Mouse (Mus musculus): ENCODE measurements around the gene Col10a1.
"Not testable (repeated sequence)": the region's sequence is repeated elsewhere in the genome, so short reads cannot be mapped to it uniquely, and the experiment has no call there.

Col10a1 gene

DNA sequence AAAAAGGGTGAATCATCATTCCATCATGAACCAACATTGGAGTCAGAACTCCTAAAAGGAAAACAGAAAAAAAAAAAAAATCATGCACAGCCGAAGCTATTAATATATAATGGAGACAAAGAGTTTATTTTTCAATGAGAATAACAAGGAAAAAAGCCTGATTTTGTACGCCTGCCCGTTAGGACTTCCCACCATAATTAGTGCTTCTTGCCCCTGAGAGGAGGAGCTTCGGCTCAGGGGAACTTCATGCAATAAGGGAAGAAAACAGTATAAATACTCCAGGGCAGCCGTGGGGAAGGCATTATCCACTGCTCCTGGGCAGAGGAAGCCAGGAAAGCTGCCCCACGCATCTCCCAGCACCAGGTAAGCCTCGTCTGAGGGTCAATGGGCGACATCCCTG lies at the start of gene Col10a1:
TSS of gene Col10a1 (plus strand) at position 301 of the 400 bp plus-strand sequence.
- no peak for DNase-seq (ENCODE audit: low spot score in 2 of 2)

- no peak for DNase-seq (ENCODE audit: low spot score in 2 of 2)
Observed at GRCm38 (mm10) chr10:34341014-34341413, 48.8 kb upstream of the Col10a1 start.

DNA sequence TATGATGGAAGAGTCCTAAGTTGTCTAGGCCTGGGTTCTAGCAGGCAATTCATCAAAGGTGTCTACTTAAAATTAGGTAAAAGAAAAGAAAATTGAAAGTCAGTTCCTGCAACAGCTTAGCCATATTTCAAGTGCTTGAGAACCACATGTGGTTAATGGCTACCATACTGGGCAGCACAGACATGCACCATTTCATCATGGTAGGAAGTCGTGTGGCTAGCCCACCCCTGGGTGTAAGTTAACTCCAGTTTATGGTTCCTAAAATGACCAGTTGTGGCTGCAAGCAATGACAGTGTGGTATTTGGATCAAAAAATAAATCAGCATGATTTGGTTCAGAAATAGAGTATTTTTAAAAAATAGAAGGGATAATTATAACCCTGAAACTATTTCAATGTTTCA lies 47.9 kb upstream of the Col10a1 start:
- DNase-seq (ENCODE audit: low spot score in 2 of 2) = no peak

DNA sequence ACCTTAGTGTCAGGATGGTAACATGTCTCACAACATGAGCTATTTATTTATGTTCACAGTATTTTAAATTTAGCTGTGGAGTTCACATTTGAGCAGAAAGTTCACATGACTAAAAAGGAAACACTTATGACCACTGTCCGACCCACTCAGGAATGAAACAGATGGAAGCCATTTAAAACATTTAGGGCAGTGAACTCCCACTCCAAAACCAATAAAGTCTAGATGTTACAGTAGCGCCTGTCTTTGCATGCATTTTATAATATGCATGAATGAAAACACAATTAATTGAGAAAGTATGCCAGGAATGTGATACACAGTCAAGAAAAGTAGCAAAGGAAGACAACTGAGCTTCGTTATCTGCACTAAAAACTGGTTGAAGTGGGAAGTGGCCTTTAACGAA lies 37.6 kb upstream of the Col10a1 start:
- DNase-seq (ENCODE audit: low spot score in 2 of 2) = no peak

DNA sequence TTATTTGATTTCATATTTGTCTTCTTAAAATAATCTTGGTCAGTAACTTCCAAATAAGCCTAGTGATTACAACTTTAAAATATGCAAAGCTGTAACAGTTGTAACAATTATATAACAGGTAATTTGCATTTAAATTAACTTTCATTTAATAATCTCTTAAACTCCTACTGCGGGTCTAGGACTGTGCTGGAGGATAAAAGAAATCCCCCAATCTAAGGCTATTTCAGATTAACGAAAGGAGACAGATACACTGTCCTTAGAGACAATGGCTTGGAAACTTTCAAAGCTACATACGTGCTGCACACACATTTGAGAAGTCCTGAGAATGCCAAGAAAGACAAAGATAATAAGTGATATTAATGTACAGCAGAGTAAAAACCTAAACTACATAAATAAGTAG lies 31.5 kb upstream of the Col10a1 start:
- DNase-seq (ENCODE audit: low spot score in 2 of 2) = no peak

GRCm38 (mm10) chr10:34363756-34364155 lies 26.0 kb upstream of the Col10a1 start:
- DNase-seq (ENCODE audit: low spot score in 2 of 2) = peak in 1 of 2 experiments; percentile 33

DNA sequence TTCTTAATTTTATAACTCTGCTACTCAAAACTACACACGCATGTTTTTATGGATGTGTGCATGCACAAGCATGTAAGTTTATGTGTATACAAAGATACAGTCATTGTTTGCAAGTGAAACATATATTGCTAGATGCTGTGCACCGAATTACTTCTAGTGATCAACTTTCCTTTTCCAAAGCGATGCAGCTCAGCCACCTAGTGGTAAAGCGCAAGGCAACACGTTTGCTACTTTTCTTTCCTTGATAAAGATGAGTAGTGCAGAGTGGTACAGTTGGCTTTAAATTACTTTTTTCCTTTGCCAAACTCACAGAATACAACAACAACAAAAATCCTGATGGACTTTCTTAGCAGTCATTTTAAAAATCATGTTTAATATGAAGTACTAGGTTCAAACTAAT lies 21.6 kb upstream of the Col10a1 start:
- peak; percentile 29 to 44 for DNase-seq (ENCODE audit: low spot score in 2 of 2)

DNA sequence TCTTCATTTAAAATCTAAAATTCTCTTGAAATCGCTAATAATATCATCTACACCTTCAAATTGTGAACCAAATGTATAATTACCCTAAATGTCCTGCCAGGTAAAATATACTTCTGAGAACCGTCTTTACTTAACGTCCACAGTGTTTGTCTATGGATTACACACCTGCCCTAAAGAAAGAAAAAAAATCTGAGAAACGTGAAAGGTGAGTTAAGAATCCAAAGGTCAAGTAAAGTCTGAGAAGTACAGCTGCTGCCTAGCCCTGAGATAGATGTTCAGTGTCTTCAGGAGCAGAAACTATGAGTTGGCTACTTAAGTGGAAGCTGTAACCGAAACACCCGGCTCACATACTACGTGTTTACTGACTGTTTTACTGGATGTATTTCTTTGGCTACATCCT lies 16.4 kb upstream of the Col10a1 start:
- DNase-seq (ENCODE audit: low spot score in 2 of 2) = no peak

GRCm38 (mm10) chr10:34385636-34386035 lies 4.1 kb upstream of the Col10a1 start:
- DNase-seq (ENCODE audit: low spot score in 2 of 2) = no peak

DNA sequence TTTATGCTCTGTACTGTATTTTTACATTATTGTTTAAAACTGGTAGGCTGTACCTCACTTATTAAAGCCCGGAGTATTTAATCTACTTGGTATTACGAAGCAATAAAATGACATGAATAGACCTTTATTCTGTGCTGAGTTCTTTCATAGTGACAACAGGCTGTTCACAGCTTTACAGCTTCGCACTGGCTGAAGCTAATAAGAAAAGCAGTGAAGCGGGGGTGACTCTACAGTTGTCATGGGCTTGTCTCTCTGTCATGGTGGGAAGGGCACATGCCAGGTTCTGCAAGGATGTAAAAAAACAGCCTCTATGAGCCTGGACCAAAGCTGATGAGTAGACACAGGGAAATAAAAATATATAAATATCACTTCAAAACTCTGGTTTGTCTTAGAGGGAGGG lies 7.2 kb downstream of the Col10a1 start:
- no peak for DNase-seq (ENCODE audit: low spot score in 2 of 2)

DNA sequence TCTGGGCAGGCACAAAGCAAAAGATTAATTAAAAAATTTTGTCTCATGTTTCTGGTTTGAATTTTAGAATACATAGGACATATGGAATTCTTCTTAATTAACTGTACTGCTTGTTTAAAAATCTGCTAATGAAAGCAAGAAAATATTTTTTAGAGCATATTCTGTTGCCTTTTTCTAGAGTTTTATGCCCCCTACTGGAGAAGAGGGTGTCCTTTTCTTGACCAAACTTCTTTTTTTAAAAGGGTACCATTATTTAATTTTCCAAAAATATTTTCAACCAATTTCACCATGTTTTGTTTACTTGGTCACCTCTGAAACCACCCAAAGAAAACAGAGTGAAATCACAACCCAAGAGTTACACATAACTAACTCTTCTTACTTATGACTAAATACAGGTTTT lies 9.5 kb downstream of the Col10a1 start:
- DNase-seq (ENCODE audit: low spot score in 2 of 2) = no peak

GRCm38 (mm10) chr10:34418204-34418756 lies 28.5 kb downstream of the Col10a1 start, which contains the start of gene Nt5dc1:
Gene Nt5dc1, minus strand, starts transcription at chr10:34418552.
- DNase-seq (ENCODE audit: low spot score in 2 of 2) = peak; percentile 91 to 93

DNA sequence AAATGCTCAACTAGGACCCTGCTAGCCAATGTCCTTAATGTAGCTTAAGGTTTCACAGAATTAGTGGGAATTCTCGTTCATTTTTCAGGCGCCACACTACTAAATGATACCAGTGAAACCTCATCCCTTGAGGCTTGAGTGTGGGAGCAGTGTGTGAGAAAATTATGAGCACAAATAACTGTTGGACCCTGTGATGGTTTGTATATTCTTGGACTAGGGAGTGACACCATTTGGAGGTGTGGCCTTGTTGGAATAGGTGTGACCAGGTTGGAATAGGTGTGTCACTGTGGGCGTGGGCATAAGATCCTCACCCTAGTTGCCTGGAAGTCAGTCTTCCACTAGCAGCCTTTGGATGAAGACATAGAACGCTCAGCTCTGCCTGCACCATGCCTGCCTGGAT lies 29.0 kb downstream of the Col10a1 start:
- not testable (repeated sequence) for DNase-seq (ENCODE audit: low spot score in 2 of 2)

DNA sequence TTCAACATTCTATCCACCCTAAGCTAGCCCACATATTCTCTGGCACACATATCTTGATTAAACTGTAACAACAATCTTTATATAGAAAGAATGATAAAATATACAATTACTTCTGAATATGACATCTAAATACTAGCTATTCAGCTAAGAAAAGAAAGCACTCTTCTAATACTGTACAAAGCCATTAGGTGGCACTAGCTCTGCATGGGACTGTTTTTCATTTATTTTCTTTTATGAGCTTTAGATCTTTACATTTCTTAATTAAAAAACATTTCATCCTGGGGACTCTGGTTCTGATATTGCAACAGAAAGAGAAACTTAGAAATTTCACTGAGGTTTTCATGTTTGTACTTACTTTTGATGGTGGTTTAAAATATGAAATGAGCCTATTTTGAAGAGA lies 42.0 kb downstream of the Col10a1 start:
- DNase-seq (ENCODE audit: low spot score in 2 of 2) = no peak

- DNase-seq (ENCODE audit: low spot score in 2 of 2) = not testable (repeated sequence)
Observed at GRCm38 (mm10) chr10:34434191-34434590, 44.4 kb downstream of the Col10a1 start.
